Mouse (Mus musculus): Measurements from ENCODE around the gene B4galt1. TPM values are rescaled to one million over a fixed set of nuclear protein-coding genes. Genes with fewer than 3 reads are reported as not detected.

Gene B4galt1
- total and polyA plus RNA-seq, 3 experiments: 15.4 to 39.1 (median 19.6) TPM

- TF ChIP-seq TAL1 (conservative IDR thresholded peaks at IDR 0.05; ENCODE audit: low read depth, low read length): no peak
- TF ChIP-seq CTCF (IDR thresholded peaks at IDR 0.05; ENCODE audit: low read depth, low read length): no peak
- no peak for TF ChIP-seq GATA1 (IDR thresholded peaks at IDR 0.05; ENCODE audit: borderline replicate concordance, low read length)
- no peak for TF ChIP-seq GATA2 (IDR thresholded peaks at IDR 0.05; ENCODE audit: borderline replicate concordance, low read depth, low read length)
- TF ChIP-seq POLR2AphosphoS5 (IDR thresholded peaks at IDR 0.05; ENCODE audit: insufficient replicate concordance, low read depth, low read length): no peak
- no peak for ATAC-seq (ENCODE audit: extremely low read depth, insufficient number of reproducible peaks, low FRiP score, poor library complexity, severe bottlenecking)
- DNase-seq (ENCODE audit: low spot score): no peak
- H3K27me3 ChIP-seq (ENCODE audit: insufficient read depth, low read length): no peaks in the 10 kb centered on the region
- no peak overlapping the region for H3K4me3 ChIP-seq (ENCODE audit: low read depth, low read length)
- H3K9me3 ChIP-seq (replicated peaks): no peaks in the 10 kb centered on the region
- peaks cover 41% of the 10 kb centered on the region for H3K4me1 ChIP-seq (ENCODE audit: insufficient read depth, low read depth, low read length)
- peaks cover 46% of the 10 kb centered on the region for H3K36me3 ChIP-seq (replicated peaks)
Observed at GRCm38 (mm10) chr4:40839251-40839650, 14.6 kb downstream of the B4galt1 start.

- Histone ChIP-seq H3K27me3 (ENCODE audit: insufficient read depth, low read length) (no peaks in the 10 kb centered on the region), H3K36me3 (replicated peaks) (peaks cover 51% of the 10 kb centered on the region), H3K4me3 (ENCODE audit: low read depth, low read length) (no peak overlapping the region), H3K9me3 (replicated peaks) (no peaks in the 10 kb centered on the region), H3K4me1 (ENCODE audit: insufficient read depth, low read depth, low read length) (peaks cover 33% of the 10 kb centered on the region)
- no peak for ATAC-seq (ENCODE audit: extremely low read depth, insufficient number of reproducible peaks, low FRiP score, poor library complexity, severe bottlenecking)
- TF ChIP-seq CTCF (IDR thresholded peaks at IDR 0.05; ENCODE audit: low read depth, low read length): no peak
- no peak for TF ChIP-seq TAL1 (conservative IDR thresholded peaks at IDR 0.05; ENCODE audit: low read depth, low read length)
- TF ChIP-seq GATA2 (IDR thresholded peaks at IDR 0.05; ENCODE audit: borderline replicate concordance, low read depth, low read length): no peak
- no peak for TF ChIP-seq GATA1 (IDR thresholded peaks at IDR 0.05; ENCODE audit: borderline replicate concordance, low read length)
- TF ChIP-seq POLR2AphosphoS5 (IDR thresholded peaks at IDR 0.05; ENCODE audit: insufficient replicate concordance, low read depth, low read length): no peak
- no peak for DNase-seq (ENCODE audit: low spot score)
Observed at GRCm38 (mm10) chr4:40837451-40838285, 16.1 kb downstream of the B4galt1 start.

- TF ChIP-seq TAL1 (conservative IDR thresholded peaks at IDR 0.05; ENCODE audit: low read depth, low read length) (no peak), GATA2 (IDR thresholded peaks at IDR 0.05; ENCODE audit: borderline replicate concordance, low read depth, low read length) (no peak), GATA1 (IDR thresholded peaks at IDR 0.05; ENCODE audit: borderline replicate concordance, low read length) (no peak), POLR2AphosphoS5 (IDR thresholded peaks at IDR 0.05; ENCODE audit: insufficient replicate concordance, low read depth, low read length) (no peak), CTCF (IDR thresholded peaks at IDR 0.05; ENCODE audit: low read depth, low read length) (no peak)
- Histone ChIP-seq H3K27me3 (ENCODE audit: insufficient read depth, low read length) (no peaks in the 10 kb centered on the region), H3K9me3 (replicated peaks) (no peaks in the 10 kb centered on the region), H3K4me1 (ENCODE audit: insufficient read depth, low read depth, low read length) (peaks cover 27% of the 10 kb centered on the region), H3K4me3 (ENCODE audit: low read depth, low read length) (no peak overlapping the region), H3K36me3 (replicated peaks) (peaks cover 47% of the 10 kb centered on the region)
- DNase-seq (ENCODE audit: low spot score) (no peak), ATAC-seq (ENCODE audit: extremely low read depth, insufficient number of reproducible peaks, low FRiP score, poor library complexity, severe bottlenecking) (no peak)
Observed at GRCm38 (mm10) chr4:40837008-40837407, 16.8 kb downstream of the B4galt1 start.

- Histone ChIP-seq H3K27me3 (ENCODE audit: insufficient read depth, low read length) (no peaks in the 10 kb centered on the region), H3K36me3 (replicated peaks) (peaks cover 50% of the 10 kb centered on the region), H3K4me3 (ENCODE audit: low read depth, low read length) (no peak overlapping the region), H3K9me3 (replicated peaks) (no peaks in the 10 kb centered on the region), H3K4me1 (ENCODE audit: insufficient read depth, low read depth, low read length) (peaks cover 23% of the 10 kb centered on the region)
- DNase-seq (ENCODE audit: low spot score) (no peak), ATAC-seq (ENCODE audit: extremely low read depth, insufficient number of reproducible peaks, low FRiP score, poor library complexity, severe bottlenecking) (no peak)
- TF ChIP-seq GATA2 (IDR thresholded peaks at IDR 0.05; ENCODE audit: borderline replicate concordance, low read depth, low read length) (no peak), GATA1 (IDR thresholded peaks at IDR 0.05; ENCODE audit: borderline replicate concordance, low read length) (no peak), CTCF (IDR thresholded peaks at IDR 0.05; ENCODE audit: low read depth, low read length) (no peak)
Observed at GRCm38 (mm10) chr4:40834872-40835271, 18.9 kb downstream of the B4galt1 start.

- Histone ChIP-seq H3K4me1 (ENCODE audit: insufficient read depth, low read depth, low read length) (peaks cover 19% of the 10 kb centered on the region), H3K36me3 (replicated peaks) (peaks cover 50% of the 10 kb centered on the region), H3K9me3 (replicated peaks) (no peaks in the 10 kb centered on the region), H3K4me3 (ENCODE audit: low read depth, low read length) (no peak overlapping the region), H3K27me3 (ENCODE audit: insufficient read depth, low read length) (no peaks in the 10 kb centered on the region)
- ATAC-seq (ENCODE audit: extremely low read depth, insufficient number of reproducible peaks, low FRiP score, poor library complexity, severe bottlenecking): no peak
- no peak for TF ChIP-seq POLR2AphosphoS5 (IDR thresholded peaks at IDR 0.05; ENCODE audit: insufficient replicate concordance, low read depth, low read length)
- no peak for TF ChIP-seq CTCF (IDR thresholded peaks at IDR 0.05; ENCODE audit: low read depth, low read length)
- TF ChIP-seq GATA1 (IDR thresholded peaks at IDR 0.05; ENCODE audit: borderline replicate concordance, low read length): no peak
- no peak for TF ChIP-seq GATA2 (IDR thresholded peaks at IDR 0.05; ENCODE audit: borderline replicate concordance, low read depth, low read length)
- TF ChIP-seq TAL1 (conservative IDR thresholded peaks at IDR 0.05; ENCODE audit: low read depth, low read length): no peak
- no peak for DNase-seq (ENCODE audit: low spot score)
Observed at GRCm38 (mm10) chr4:40834232-40834786, 19.5 kb downstream of the B4galt1 start.

- Histone ChIP-seq H3K36me3 (replicated peaks) (peaks cover 47% of the 10 kb centered on the region), H3K4me3 (ENCODE audit: low read depth, low read length) (no peak overlapping the region), H3K27me3 (ENCODE audit: insufficient read depth, low read length) (no peaks in the 10 kb centered on the region), H3K9me3 (replicated peaks) (no peaks in the 10 kb centered on the region), H3K4me1 (ENCODE audit: insufficient read depth, low read depth, low read length) (peaks cover 15% of the 10 kb centered on the region)
- TF ChIP-seq POLR2AphosphoS5 (IDR thresholded peaks at IDR 0.05; ENCODE audit: insufficient replicate concordance, low read depth, low read length) (no peak), GATA2 (IDR thresholded peaks at IDR 0.05; ENCODE audit: borderline replicate concordance, low read depth, low read length) (no peak), CTCF (IDR thresholded peaks at IDR 0.05; ENCODE audit: low read depth, low read length) (no peak), GATA1 (IDR thresholded peaks at IDR 0.05; ENCODE audit: borderline replicate concordance, low read length) (no peak), TAL1 (conservative IDR thresholded peaks at IDR 0.05; ENCODE audit: low read depth, low read length) (no peak)
- ATAC-seq (ENCODE audit: extremely low read depth, insufficient number of reproducible peaks, low FRiP score, poor library complexity, severe bottlenecking) (no peak), DNase-seq (ENCODE audit: low spot score) (no peak)
Observed at GRCm38 (mm10) chr4:40833381-40834231, 20.2 kb downstream of the B4galt1 start.

All from G1E (cell line).